Mouse (Mus musculus): ENCODE results near the gene Apod.
"Not testable (repeated sequence)": the region's sequence is repeated elsewhere in the genome, so short reads cannot be mapped to it uniquely, and the experiment has no call there.

The Apod gene

DNA sequence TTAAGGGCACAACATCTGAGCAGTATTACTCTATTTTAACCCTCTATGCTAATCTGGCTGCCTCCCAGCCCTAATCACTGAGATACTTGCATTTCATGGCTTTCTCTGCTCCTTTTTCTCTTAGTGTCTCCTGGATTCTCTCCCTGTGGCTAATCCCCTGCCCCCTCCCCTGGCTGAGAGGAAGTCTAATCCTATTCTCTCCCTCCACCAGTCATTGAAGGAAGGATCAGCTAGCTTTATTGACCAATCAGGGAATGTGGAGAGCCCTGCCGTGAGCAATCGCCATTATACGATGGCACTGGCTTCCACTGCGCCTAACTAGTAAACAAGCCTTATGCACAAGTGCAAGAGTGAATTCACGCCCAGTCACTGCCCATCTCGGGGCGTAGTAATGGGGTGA lies 6.3 kb upstream of the Apod start:
- no peak for DNase-seq

DNA sequence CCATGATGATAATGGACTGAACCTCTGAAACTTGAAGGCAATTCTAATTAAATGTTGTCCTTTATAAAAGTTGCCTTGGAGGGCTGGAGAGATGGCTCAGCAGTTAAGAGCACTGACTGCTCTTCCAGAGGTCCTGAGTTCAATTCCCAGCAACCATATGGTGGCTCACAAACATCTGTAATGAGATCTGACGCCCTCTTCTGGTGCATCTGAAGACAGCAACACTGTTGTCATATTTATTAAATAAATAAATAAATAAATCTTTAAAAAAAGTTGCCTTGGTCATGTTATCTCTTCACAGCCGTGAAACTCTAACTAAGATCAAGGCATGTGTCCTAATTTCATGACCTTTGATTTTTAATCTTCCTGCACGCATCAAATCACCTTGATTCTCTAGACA lies 5.1 kb upstream of the Apod start:
- DNase-seq = not testable (repeated sequence)

DNA sequence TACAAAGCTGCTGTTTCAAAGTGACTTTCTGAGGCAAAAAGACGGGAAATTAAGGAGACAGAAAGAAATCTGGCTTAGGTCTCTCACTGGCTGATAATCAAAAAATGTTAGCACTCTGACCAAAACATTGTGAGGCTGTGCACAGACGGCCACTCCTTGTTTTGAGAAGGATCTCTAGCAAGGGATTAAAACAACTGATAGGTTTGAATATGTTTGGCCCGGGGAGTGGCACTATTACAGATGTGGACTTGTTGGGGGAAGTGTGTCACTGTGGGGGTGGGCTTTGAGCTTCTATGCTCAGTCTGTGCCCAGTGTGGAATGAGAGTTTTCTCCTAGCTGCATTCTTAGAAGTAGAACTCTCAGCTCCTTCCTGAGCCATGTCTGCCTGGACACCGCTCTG lies 4.7 kb upstream of the Apod start:
- no peak for DNase-seq

- no peak for DNase-seq
Measured at GRCm38 (mm10) chr16:31318418-31318817, 3.8 kb upstream of the Apod start.

GRCm38 (mm10) chr16:31316246-31317143 lies 1.9 kb upstream of the Apod start:
- not testable (repeated sequence) for DNase-seq

DNA sequence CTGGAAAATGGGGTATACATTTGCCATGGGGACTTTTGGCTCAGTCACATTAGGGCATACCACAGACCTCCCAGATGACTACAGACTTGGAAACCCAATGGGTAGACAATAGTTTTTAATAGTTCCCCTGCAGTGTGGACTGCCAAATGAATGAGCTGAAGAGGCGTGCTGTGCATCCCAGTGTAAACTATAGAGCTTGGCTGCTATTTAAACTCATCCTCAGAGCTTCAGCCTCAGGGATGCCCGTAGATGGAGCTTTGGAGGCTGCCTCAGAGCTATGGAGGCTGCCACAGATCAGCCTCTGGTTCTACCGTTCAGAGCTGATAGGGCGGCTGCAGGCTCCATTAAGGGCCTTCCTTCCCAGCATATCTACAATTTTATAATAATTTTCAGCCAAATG lies 686 bp upstream of the Apod start:
- no peak for DNase-seq

DNA sequence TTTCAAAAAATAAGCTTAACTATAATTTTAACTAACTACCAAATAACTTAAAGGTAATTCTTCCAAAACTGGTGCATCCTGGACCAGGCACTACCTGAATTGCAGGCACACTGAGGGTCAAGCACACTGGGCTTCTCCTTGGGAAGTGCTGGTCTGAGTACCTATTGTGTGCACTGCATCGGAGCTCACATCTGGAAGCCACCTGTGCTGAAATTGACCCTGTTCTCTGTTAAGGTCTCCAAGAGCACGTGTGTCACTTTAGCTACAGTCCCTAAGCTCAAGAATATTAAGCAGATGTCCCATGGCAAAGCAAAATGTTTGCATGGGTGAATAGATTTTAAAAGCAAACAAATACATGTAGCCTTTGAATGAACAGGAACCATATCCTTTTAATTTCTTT lies 997 bp downstream of the Apod start:
- DNase-seq = no peak

DNA sequence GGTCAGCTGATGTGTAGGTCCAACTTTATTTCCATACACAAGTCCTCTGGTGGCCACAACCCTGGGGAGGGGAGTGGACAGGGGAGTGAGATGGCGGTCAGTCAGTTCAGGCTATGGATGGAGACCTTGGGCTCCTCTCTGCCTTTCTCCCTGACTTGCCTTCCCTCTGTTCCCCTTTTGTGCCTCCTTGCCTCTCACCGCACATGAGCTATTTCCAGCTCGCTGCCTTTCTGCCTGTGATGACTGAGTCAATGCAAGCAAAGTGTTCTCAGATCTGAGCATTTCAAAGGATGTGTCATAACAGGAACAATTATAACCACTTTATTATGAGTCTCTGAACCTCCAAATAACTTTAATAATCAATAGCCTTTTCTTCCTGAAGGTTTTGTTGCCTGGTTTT lies 2.3 kb downstream of the Apod start:
- DNase-seq = no peak

DNA sequence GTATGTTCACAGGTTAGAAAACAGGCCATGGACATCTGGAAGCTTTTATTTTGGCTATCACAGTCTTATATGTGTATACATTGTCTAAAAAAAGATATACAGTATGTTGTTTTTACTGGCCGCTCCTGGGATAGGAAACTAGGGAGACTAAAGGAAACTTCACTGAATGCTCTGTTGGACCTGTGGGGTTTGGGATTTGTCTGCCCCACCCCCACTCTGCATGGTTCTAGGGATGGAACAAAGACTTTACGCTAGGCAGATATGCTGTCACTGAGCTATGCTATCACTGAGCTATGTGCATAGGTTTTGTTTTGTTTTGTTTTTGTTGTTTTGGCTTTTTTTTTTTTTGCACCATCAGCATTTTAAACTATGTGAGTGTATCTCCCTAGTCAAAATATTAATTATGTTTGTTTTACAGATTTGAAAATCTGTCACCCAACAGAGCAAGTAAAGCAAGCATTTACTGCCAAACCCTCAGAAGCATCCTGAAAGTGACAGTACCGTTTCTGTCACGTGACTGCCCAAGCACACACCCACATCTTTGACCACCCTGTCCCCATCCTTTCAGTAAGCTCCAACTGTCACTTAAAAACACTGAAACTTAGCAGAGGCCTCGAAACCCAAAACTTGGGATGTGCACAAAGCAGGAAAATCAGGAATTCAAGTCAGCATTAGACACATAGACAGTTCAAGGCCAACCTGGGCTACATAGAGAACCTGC lies 9.2 kb downstream of the Apod start:
- no peak for DNase-seq

- no peak for DNase-seq
Measured at GRCm38 (mm10) chr16:31303276-31303675, 11.3 kb downstream of the Apod start.

GRCm38 (mm10) chr16:31300883-31301532 lies 13.6 kb downstream of the Apod start:
- no peak for DNase-seq

- DNase-seq = no peak
Measured at GRCm38 (mm10) chr16:31300467-31300866, 14.1 kb downstream of the Apod start.

- no peak for DNase-seq
Measured at GRCm38 (mm10) chr16:31299960-31300353, 14.7 kb downstream of the Apod start.

- no peak for DNase-seq
Measured at GRCm38 (mm10) chr16:31299164-31299959, 15.2 kb downstream of the Apod start.

- DNase-seq = no peak
Measured at GRCm38 (mm10) chr16:31297113-31297512, 17.5 kb downstream of the Apod start.

GRCm38 (mm10) chr16:31293761-31294160 lies 20.8 kb downstream of the Apod start:
- DNase-seq = no peak

GRCm38 (mm10) chr16:31290751-31291365 lies 23.8 kb downstream of the Apod start:
- no peak for DNase-seq

DNA sequence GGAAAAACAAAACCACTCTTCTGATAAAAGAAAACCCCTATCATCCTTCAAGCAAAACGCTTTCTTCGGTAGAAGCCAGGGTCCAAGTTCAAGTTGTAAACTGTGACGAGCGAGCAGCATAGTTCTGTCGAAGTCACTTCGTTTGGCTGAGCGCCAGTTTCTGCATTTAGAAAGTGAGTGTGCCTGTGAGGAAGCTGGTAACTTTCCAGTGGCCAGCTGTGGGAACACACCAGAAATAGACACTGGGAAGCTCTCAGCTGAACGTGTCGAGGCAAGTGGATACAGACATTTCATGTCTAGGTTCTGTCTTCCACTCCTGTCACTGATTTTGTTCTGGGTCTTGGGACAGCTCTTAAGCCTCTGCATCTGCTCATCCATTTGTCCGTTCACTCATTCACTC lies 24.3 kb downstream of the Apod start:
- peak; percentile 59 for DNase-seq

DNA sequence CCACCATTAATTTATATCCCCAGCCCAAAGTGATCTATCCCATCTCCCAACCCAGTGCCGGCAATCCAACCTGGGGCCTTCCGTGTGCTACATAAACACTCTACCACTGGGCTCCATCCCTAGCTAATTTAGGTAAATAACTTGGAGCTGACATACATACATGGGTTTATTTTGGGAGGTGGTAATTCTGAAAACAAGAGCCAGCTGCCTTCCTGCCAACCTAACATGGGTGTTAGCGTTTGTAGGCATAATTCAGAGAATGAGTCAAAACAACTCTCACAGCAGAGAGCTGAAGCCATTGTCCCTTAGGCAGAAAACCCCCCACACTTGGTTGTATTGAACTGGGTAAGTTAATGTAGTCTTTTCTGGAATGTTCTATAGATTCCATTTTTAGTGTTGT lies 26.9 kb downstream of the Apod start:
- DNase-seq = no peak

- DNase-seq = no peak
Measured at GRCm38 (mm10) chr16:31286801-31287488, 27.7 kb downstream of the Apod start.

- no peak for DNase-seq
Measured at GRCm38 (mm10) chr16:31281981-31282380, 32.6 kb downstream of the Apod start.

- no peak for DNase-seq
Measured at GRCm38 (mm10) chr16:31280176-31280575, 34.4 kb downstream of the Apod start.

Measured in liver (tissue).